Mouse (Mus musculus) bone marrow, adult 2 months (tissue): ENCODE results near the gene Abcd3. TPM values are rescaled to one million over a fixed set of nuclear protein-coding genes. Genes with fewer than 3 reads are reported as not detected.

ENCODE experiments used
- H3K27ac ChIP-seq: fragments of 200-500 bp; 2 replicates; pipeline ENCODE4 v1.5.1; 2012; ENCODE audit warnings: low read depth, mild to moderate bottlenecking, control low read depth, inconsistent platforms, low read length; ENCODE audit not compliant: control insufficient read depth, poor library complexity, insufficient read depth
- H3K4me1 ChIP-seq: fragments of 200-500 bp; 2 replicates; pipeline ENCODE4 v1.6.1; 2011; ENCODE audit warnings: low read length; ENCODE audit not compliant: control insufficient read depth, insufficient read depth
- H3K4me3 ChIP-seq: fragments of 200-500 bp; replicated peaks from 2 replicates; pipeline ENCODE3; 2011; ENCODE audit warnings: mild to moderate bottlenecking, low read depth, low read length, control low read depth; ENCODE audit not compliant: control insufficient read depth
- CTCF ChIP-seq: fragments of 200-500 bp; IDR thresholded peaks from 2 replicates; pipeline ENCODE4 v1.5.1; 2011; ENCODE audit warnings: low read length, control low read depth; ENCODE audit not compliant: control insufficient read depth, insufficient read depth
- POLR2A ChIP-seq: fragments of 200-500 bp; IDR thresholded peaks from 2 replicates; pipeline ENCODE4 v1.6.1; 2011; ENCODE audit warnings: low read depth, mild to moderate bottlenecking, control low read depth, low read length, borderline replicate concordance; ENCODE audit not compliant: control insufficient read depth
- WGBS: fragments of 180-500 bp; shearing (Covaris S2); methylation state at CpG from one replicate; pipeline ENCODE4 v1.1.7; 2018; 5-methylcytosine and 5-hydroxymethylcytosine counted together
- polyA plus RNA-seq: library from polyadenylated mRNA; stranded (reverse); fragments of >200 nt; gene quantifications from 2 replicates; pipeline ENCODE4 v1.2.4, GENCODE M21; 2011; ENCODE audit warnings: low replicate concordance; ENCODE audit not compliant: missing spikeins, insufficient read depth, insufficient read length

Abcd3 gene
- polyA plus RNA-seq, 1 experiment, result 6.3 TPM

DNA sequence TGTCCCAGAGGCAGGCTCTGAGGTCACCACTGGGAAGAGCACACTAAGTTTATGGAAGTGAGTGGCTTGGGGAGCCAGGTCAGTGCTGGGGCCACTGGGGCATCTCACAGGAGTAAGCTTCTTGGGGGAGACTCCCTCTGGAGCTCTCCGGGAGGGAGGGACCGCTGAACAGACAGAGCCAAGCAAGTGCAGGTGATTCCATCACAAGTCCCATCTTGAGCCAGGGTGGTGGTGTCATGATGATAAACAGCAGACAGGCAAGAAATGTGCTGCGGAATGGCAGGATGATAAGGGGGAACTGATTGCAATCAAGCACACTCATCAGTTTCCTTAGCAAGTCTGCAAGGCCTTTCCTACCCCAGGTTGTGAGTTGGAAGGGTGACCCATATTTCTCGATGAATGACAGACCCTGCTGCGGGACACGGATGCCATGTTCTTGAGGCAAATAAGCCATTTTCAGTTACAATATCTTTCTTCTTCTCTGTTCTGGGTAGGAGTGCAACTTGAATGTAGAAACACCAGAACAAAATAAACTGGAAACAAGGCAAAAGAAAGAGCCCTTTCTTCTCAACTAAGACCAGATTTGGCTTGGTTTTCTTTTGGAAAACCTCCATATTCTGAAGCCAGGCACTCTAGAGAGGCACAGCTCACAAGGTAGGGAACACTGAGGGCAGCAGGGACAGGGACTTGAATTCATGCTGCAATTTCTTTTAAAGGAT is 99.2 kb downstream of the Abcd3 start:
- TF ChIP-seq CTCF, result no peak
- no peak for TF ChIP-seq POLR2A
- peaks cover 1% of the 10 kb centered on the region for H3K4me1 ChIP-seq
- 56% methylated on average over 6 of the region's 6 CpGs for WGBS
- H3K4me3 ChIP-seq, result no peak overlapping the region
- no peak overlapping the region for H3K27ac ChIP-seq

- H3K4me1 ChIP-seq, result peaks cover 1% of the 10 kb centered on the region
- H3K27ac ChIP-seq, result no peak overlapping the region
- no peak for TF ChIP-seq CTCF
- no peak for TF ChIP-seq POLR2A
- no peak overlapping the region for H3K4me3 ChIP-seq
Observed at GRCm38 (mm10) chr3:121715336-121715735, 99.8 kb downstream of the Abcd3 start.

DNA sequence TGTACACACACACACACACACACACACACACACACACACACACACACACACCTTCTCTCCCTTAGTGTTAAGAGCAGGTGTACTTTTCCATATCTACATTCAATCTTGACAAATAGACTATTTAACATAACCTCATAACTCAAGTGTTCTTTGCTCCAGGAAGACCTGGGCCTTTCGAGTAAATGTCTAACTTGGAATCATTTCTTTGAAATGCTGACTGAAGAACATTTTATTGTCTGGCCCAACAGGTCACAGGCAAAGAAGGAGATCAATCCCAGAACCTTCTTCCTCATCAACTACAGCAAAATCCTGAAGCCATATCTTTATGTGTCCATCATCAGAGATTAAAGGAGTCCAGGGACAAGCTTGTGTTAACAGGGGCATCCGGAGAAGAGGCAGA is 100.6 kb downstream of the Abcd3 start:
- Histone ChIP-seq H3K27ac (no peak overlapping the region), H3K4me3 (no peak overlapping the region), H3K4me1 (peaks cover 1% of the 10 kb centered on the region)
- TF ChIP-seq CTCF (no peak), POLR2A (no peak)
- WGBS, result 82% methylated on average over 2 of the region's 2 CpGs

GRCm38 (mm10) chr3:121713816-121714215 is 101.3 kb downstream of the Abcd3 start:
- WGBS, result 64% methylated on average over 8 of the region's 8 CpGs

DNA sequence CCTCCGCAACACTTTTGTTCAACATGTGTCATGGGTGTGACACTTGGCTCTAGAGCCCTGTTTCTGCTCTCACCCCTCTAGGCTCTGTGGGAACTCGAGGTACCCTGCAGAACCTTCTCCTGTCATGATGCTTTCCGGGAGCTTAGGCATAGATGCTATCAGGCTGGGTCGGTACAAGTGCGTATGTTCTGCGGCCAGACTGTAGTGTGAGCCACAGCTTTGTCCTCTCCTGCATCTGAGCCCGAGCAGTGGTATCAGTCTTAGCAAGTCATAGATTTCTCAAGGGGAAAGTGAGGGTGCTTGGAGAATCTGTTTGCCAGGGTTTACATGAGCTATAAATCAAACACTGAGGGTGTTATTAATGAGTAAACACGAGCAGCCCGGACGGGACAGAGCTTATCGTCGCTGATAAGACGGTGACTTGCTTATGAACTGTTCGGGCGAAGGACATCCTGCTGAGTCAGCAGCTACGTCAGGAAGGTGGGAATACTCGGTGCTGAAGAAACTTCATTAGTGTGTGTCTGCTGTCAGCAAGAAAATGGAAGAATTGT is 101.9 kb downstream of the Abcd3 start:
- no peak overlapping the region for H3K27ac ChIP-seq
- no peak for TF ChIP-seq POLR2A
- TF ChIP-seq CTCF, result no peak
- no peak overlapping the region for H3K4me3 ChIP-seq
- WGBS, result 35% methylated on average over 17 of the region's 17 CpGs
- peaks cover 1% of the 10 kb centered on the region for H3K4me1 ChIP-seq

More at GRCm38 (mm10) chr3:121713816-121714215, 101.3 kb downstream of the Abcd3 start:
- Histone ChIP-seq H3K27ac (no peak overlapping the region), H3K4me1 (peaks cover 1% of the 10 kb centered on the region), H3K4me3 (no peak overlapping the region)
- no peak for TF ChIP-seq POLR2A
- no peak for TF ChIP-seq CTCF

GRCm38 (mm10) chr3:121712222-121712621 is 102.9 kb downstream of the Abcd3 start:
- TF ChIP-seq POLR2A, result no peak
- no peak for TF ChIP-seq CTCF
- H3K4me1 ChIP-seq, result peaks cover 1% of the 10 kb centered on the region
- no peak overlapping the region for H3K27ac ChIP-seq
- WGBS, result 80% methylated on average over 4 of the region's 4 CpGs
- H3K4me3 ChIP-seq, result no peak overlapping the region

DNA sequence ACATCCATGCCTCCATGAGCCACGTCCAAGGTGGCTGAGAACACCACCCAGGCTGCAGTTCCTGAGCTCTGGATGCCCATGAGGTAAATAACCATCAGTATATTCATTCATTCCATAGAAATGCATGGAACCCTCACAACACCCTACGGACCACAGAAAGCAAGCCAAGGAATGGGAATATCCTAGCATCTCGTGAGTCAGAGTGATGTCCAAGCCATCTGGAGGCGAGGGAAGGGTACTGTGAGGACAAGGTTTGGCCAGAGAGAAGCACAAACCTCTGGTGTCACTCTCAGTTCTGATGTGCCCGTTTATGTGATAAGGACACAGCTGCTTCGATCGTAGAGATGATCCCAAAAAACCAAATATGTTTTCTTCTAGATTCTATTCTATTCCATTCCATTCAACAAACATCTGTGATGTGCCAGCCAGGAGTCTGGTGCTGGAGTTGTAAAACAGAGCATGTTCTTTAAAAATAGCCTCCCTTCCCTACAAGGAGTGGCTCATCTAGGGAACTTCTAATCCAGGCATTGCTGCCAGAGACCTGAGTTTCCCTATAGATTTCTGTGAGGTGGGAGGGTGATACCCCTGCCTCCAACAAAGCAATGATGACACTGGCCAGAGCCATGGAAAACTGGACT is 104.1 kb downstream of the Abcd3 start:
- Histone ChIP-seq H3K27ac (no peak overlapping the region), H3K4me1 (peaks cover 1% of the 10 kb centered on the region), H3K4me3 (no peak overlapping the region)
- WGBS, result 78% methylated on average over 7 of the region's 7 CpGs
- no peak for TF ChIP-seq CTCF
- TF ChIP-seq POLR2A, result no peak

Other genes starting within 250 kb of the Abcd3 start
- not detected in 2 replicates for gene 4930432M17Rik, start 144.5 kb downstream of the Abcd3 start, polyA plus RNA-seq
- 3.6 TPM in 1 of 2 replicates, not detected in the other for gene F3, start 91.8 kb downstream of the Abcd3 start, polyA plus RNA-seq
- gene Arhgap29, start 137.2 kb upstream of the Abcd3 start, polyA plus RNA-seq, result 3.6 and 4.5 TPM in 2 replicates
- 0.49 TPM in 1 of 2 replicates, not detected in the other for gene Abca4, start 229.1 kb upstream of the Abcd3 start, polyA plus RNA-seq